Mouse (Mus musculus) left cerebral cortex, postnatal 4 days (tissue): ENCODE measurements at regions not wholly inside any gene's neighbourhood (a gene's known extent, or its start where the extent isn't known, plus 50 kb on each side); places are given as distances from the start of the nearest gene placed in this dataset.
A peak's percentile ranks its signal among the peaks of the same experiment; 100 is the strongest.

Experiments used
- DNase-seq: peaks from one replicate; pipeline ENCODE4 v3.0.0-alpha.2; 2022
- intact Hi-C: fragments of 180-260 bp; cut with DNase I; formaldehyde crosslinking; loops from one replicate; pipeline ENCODE4 v1.15.1; 2025

DNA sequence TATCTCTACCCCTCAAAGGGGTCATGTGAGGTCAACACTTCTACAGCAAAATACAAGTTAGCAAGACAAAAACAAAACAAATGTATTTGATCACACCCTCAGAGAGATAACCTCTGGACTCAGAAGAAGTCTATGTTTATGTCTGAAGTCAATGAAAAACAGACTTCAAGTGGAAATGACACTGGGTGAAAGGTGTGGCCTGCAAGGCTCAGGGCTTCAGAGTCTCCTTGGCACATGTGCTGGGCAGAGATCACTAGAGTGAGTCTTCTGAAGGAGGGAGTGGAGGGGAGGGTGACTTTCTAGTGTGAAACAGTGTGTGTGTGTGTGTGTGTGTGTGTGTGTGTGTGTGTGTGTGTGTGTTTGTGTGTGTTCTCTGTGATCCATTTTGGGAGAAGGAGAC, 68.2 kb downstream of the Il12a start:
- intact Hi-C loops, result loop anchor here (5.0 kb wide), 1 partner anchor 109 kb away; the partner anchor contains the start of gene 1110032F04Rik
- no peak for DNase-seq

GRCm38 (mm10) chr3:68759375-68759774, 68.9 kb downstream of the Il12a start:
- peak; percentile 7 for DNase-seq
- intact Hi-C loops, result loop anchor here (5.0 kb wide), 1 partner anchor 108 kb away; the partner anchor contains the start of gene 1110032F04Rik

DNA sequence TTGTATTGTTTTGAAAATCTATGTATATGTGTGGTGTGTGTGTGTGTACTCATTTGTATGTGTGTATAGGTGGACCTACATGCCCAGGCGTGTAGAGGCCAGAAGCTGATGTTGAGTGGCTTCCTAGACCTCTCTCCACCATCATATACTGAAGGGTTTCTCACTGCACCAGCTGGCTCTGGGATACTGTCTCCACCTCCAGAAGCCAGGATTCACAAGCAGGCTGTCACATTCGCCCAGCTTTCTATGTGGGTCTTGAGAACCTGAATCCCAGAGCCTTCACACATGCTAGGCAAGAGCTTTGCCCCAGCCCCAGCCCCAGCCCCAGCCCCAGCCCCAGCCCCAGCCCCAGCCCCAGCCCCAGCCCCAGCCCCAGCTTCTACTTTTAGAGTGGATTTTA, 70.4 kb downstream of the Il12a start:
- intact Hi-C loops, result no loop called here

DNA sequence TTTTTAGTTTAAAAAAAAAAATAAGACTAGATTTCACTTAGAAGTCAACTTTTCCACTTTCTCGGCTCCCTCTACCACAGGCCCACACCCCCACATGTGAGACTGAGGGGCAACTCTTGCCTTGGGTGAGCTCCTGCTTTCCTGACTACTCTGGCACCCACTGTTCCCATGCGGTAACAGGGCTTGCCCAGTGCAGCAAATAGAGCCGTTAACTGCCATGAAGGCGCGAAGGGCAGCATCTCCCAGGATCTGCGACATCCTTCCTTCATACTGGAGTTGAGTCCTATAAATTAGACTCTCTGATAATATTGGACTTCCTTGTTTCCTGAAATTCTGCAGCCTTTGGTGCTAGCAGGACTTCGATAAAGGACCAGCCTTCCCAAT, 70.8 kb downstream of the Il12a start:
- intact Hi-C loops, result no loop called here
- no peak for DNase-seq

More for the DNA sequence above, 70.4 kb downstream of the Il12a start:
- no peak for DNase-seq

DNA sequence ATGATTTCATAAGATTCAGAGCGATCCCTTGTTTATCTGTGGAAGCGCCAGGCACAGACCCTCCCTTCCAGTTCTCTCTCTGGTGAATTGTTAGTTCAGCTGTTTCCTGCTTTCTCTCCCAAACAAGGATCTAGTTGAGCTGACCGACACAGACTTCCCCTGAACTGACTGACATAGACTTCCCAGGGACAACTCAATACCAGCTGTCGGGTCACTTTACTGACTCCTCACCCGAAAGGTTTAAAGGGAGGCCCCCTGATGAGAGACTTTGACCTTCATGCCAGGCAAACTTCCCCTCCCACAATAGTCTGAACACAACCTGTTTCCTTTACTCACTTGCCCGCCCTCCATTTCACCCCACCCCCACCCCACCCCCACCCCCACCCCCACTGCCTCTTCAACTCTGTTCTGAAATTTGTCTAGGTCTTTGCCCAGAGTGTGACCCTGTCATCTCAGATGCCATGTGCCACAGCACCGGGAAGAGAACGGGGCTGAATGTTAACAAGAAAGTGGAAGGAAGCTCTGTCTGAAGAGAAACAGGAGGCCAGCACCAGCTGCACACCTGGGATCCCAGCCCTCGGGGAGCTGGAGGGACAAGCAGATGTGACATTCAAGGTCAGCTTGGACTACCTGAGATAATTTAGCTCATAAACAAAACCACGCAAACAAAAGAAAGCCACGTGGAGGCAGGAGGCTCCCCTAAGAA, 71.3 kb downstream of the Il12a start:
- no peak for DNase-seq
- intact Hi-C loops, result no loop called here

DNA sequence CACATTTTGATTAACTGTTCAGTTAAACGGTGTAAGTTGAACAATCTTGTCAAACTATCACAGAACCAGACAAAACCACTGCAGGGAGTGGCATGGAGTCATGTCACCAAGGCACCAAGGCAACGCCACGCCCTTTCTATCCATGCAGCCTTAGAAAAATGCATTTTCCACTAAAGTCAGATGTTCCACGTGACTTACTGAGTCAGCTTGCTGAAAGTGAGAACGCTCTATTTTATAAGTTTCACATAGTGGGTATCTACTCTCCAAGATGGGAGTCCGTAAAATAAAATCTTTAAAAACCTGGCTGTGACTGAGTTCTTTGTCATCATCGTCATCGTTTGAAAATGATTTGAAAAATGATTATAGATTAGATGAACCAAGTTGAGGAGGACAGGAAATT, 72.5 kb downstream of the Il12a start:
- DNase-seq, result no peak
- intact Hi-C loops, result no loop called here

DNA sequence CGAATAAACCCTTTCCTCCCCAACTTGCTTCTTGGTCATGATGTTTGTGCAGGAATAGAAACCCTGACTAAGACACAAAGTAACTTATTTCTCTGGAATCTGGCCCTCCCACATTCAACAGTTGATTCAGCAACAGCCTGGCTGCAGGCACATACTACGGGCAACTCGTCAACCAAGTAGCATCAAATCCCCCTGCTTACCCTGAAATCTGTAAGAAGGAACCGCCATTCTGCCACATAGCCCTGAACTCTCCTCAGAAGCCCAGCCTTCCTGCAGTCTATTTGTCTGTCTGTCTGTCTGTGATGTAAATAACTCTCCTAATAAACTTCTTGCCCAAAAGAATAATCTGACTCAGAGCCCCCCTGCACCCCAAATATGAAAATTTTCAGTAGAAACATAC, 73.9 kb downstream of the Il12a start:
- intact Hi-C loops, result no loop called here

DNA sequence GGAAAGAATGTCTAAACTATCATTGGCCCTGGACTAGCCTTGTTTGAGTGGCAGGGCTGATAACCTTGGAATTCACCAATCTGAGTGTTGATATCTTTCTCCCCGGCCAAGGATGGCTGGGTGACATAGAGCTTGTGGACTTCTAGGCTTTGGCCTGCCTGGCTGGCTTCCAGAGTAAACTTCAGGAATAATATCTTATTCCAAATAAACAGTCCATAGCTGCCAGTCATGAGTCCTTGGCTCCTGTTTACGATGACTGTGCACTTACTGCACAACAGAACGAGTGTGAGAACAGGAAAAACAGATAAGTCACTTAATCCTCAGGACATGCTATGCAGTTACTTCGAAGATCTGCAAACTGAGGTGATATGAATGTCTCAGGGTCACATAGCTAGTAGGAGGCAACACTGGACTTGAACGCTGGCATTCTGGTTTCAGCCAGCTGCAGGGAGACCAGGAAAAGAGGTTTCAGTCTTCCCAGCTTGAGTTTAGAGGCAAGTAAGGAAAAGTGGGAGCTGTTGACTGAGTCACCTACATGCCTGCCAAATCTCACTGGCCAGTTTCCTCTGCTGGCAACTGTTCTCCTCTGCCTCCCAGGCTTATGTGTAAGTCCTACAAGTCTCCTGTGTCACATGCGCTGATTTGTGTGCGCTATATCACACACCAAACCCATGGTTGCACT, 74.6 kb downstream of the Il12a start:
- intact Hi-C loops, result no loop called here
- DNase-seq, result no peak

More for the DNA sequence above, 73.9 kb downstream of the Il12a start:
- DNase-seq, result no peak

GRCm38 (mm10) chr3:68771579-68771978, 81.1 kb downstream of the Il12a start:
- intact Hi-C loops, result no loop called here
- no peak for DNase-seq

GRCm38 (mm10) chr3:68777801-68778200, 87.4 kb downstream of the Il12a start:
- DNase-seq, result no peak
- intact Hi-C loops, result no loop called here

DNA sequence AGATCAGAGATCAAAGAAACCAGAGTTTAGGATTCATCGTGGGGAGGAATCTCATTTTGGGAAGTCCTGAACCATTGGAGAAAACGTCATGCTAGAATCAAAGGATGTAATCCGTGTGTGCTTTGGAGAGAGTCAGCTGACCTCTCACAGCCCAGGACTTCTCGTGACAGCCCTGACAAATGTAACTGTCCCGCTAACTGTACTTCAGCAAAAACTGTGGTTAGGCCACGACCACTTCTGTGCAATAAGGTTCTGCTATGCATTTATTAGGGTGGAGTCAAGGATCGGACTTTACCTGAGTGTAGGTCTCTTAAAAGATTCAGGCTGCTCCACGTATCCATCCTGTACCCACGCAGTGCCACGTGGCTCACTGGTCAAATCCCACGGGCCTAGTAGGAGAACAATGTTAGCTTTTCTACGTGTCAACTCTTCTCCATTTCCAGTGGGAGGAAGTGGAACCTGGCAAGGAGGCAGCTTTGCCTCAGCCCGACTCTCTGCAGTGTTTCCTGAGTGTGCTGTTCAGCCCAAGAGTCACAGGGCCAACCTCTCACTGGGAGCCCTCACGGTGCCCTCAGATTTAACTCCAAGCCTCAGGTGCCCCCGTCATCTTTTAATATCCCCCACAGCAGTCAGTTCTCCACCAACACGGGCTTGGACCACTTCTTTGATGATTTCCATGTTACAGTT, 88.1 kb downstream of the Il12a start:
- DNase-seq, result no peak
- intact Hi-C loops, result no loop called here

GRCm38 (mm10) chr3:68780843-68781242, 88.5 kb upstream of the 1110032F04Rik start:
- DNase-seq, result no peak
- intact Hi-C loops, result no loop called here

DNA sequence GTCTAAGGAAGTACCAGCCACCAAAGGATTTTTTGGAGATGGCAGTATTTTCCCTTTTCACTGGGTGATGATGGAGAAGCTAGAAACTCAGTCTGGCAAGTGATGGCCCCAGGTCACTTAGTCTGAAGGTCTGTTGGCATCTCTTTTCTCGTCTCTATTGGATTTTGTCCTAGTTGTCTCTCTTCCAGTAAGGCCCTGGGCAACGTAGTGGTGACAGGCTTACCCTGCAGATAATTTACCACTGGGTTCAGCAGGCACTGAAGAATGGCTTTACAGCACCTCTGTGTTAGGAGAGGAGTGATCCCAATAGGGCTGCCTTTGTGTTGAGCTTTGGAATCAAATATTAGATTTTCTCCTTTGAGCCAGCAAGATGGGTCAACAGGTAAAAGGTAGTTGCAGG, 87.9 kb upstream of the 1110032F04Rik start:
- DNase-seq, result no peak
- intact Hi-C loops, result no loop called here

GRCm38 (mm10) chr3:68782363-68782762, 87.0 kb upstream of the 1110032F04Rik start:
- intact Hi-C loops, result no loop called here
- DNase-seq, result no peak

- no peak for DNase-seq
- intact Hi-C loops, result no loop called here
These were observed 85.5 kb upstream of the 1110032F04Rik start for GRCm38 (mm10) chr3:68783666-68784416.

- no peak for DNase-seq
- intact Hi-C loops, result no loop called here
These were observed 82.6 kb upstream of the 1110032F04Rik start for GRCm38 (mm10) chr3:68786771-68787170.

- intact Hi-C loops, result no loop called here
- no peak for DNase-seq
These were observed 81.8 kb upstream of the 1110032F04Rik start for GRCm38 (mm10) chr3:68787385-68788175.

GRCm38 (mm10) chr3:68789491-68789890, 79.9 kb upstream of the 1110032F04Rik start:
- no peak for DNase-seq
- intact Hi-C loops, result no loop called here

- DNase-seq, result no peak
These were observed 78.9 kb upstream of the 1110032F04Rik start for GRCm38 (mm10) chr3:68790466-68790865.

DNA sequence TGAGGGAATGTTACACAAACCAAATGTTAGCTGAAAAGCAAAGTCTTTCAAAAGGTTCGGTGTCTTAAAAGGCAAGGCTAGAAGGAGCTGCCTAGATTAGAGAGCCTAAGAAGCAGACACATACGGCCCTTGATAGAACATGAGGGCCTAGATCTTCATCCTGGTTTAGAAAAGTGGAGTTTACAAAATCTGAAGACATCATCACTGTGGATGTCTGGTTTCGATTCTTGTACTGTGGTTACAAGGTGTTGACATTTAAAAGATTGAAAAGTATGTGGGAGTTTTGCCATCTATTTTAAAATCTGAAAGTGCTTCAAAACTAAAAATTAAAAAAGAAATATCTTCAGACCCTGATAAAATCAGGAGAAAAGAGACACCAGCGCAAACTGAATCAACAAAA, 76.5 kb upstream of the 1110032F04Rik start:
- DNase-seq, result no peak
- intact Hi-C loops, result loop anchor here (10.0 kb wide), 1 partner anchor 142 kb away; no protein-coding TSS in a partner anchor

More at GRCm38 (mm10) chr3:68790466-68790865, 78.9 kb upstream of the 1110032F04Rik start:
- intact Hi-C loops, result loop anchor here (10.0 kb wide), 1 partner anchor 144 kb away; no protein-coding TSS in a partner anchor
